Mouse (Mus musculus): Measurements from ENCODE around the gene Abhd6. TPM values are rescaled to one million over a fixed set of nuclear protein-coding genes. Genes with fewer than 3 reads are reported as not detected.
A peak's percentile ranks its signal among the peaks of the same experiment; 100 is the strongest.
"Not testable (repeated sequence)": the region's sequence is repeated elsewhere in the genome, so short reads cannot be mapped to it uniquely, and the experiment has no call there.

Gene Abhd6
- polyA plus RNA-seq, 1 experiment from 2014 or later: 30.2 TPM

DNA sequence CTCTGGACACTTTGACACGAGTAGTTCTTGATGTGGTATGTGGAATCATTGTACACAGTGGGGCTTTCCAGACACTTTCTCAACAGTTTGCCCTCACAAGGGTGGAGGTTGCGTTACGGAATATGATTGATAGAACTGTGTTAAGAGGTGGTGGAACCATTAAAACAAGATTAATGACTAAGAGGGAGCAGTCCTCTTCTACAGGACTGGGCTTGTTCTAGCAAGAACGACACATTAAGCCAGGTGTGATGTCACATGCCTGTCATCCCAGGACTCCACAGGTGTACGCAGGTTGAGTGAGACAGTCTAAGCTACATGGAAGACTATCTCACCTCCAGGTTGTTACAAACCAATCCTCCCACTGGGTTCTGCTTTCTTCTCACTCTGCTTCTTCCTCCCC, 3.3 kb upstream of the Abhd6 start:
- ATAC-seq (ENCODE audit: insufficient number of reproducible peaks, low FRiP score, low TSS enrichment, low read depth): no peak
- H3K27ac ChIP-seq (replicated peaks): peak overlapping the region; percentile 71
- H3K27me3 ChIP-seq: peaks cover 19% of the 10 kb centered on the region; the same call in 1 of the 2 replicates
- H3K36me3 ChIP-seq: no peaks in the 10 kb centered on the region
- H3K4me3 ChIP-seq (replicated peaks): no peak overlapping the region
- 66% methylated on average over 5 of the region's 5 CpGs for WGBS
- peaks cover 20% of the 10 kb centered on the region for H3K4me1 ChIP-seq
- H3K9ac ChIP-seq: no peak overlapping the region
- H3K9me3 ChIP-seq (replicated peaks): no peaks in the 10 kb centered on the region
- H3K4me2 ChIP-seq (replicated peaks): no peak overlapping the region

DNA sequence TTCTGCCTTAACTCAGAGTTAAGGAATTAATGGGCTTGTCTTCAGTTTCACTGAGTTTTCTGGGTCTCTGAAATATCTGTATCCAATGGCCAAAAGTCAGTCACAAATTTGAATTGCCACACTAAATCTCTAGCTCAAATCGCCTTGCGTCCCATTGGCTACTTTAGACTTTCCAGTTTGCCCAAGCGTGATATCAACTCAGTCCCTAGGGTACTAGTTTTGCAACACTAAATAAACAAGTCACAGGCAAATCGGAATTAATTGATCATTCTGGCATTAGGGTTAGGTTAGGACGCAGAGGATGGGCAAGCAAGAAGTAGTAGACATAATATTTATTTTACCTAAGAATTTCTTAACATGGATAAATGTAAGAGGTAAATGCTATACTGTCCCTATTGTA, 2.5 kb upstream of the Abhd6 start:
- no peak overlapping the region for H3K4me3 ChIP-seq (replicated peaks)
- H3K9me3 ChIP-seq (replicated peaks): no peaks in the 10 kb centered on the region
- ATAC-seq (ENCODE audit: insufficient number of reproducible peaks, low FRiP score, low TSS enrichment, low read depth): no peak
- H3K4me2 ChIP-seq (replicated peaks): no peak overlapping the region
- no peak overlapping the region for H3K9ac ChIP-seq
- WGBS: 82% methylated on average over 5 of the region's 5 CpGs
- H3K27me3 ChIP-seq: peaks cover 19% of the 10 kb centered on the region; the same call in 1 of the 2 replicates
- peaks cover 20% of the 10 kb centered on the region for H3K4me1 ChIP-seq
- H3K27ac ChIP-seq (replicated peaks): no peak overlapping the region
- no peaks in the 10 kb centered on the region for H3K36me3 ChIP-seq

DNA sequence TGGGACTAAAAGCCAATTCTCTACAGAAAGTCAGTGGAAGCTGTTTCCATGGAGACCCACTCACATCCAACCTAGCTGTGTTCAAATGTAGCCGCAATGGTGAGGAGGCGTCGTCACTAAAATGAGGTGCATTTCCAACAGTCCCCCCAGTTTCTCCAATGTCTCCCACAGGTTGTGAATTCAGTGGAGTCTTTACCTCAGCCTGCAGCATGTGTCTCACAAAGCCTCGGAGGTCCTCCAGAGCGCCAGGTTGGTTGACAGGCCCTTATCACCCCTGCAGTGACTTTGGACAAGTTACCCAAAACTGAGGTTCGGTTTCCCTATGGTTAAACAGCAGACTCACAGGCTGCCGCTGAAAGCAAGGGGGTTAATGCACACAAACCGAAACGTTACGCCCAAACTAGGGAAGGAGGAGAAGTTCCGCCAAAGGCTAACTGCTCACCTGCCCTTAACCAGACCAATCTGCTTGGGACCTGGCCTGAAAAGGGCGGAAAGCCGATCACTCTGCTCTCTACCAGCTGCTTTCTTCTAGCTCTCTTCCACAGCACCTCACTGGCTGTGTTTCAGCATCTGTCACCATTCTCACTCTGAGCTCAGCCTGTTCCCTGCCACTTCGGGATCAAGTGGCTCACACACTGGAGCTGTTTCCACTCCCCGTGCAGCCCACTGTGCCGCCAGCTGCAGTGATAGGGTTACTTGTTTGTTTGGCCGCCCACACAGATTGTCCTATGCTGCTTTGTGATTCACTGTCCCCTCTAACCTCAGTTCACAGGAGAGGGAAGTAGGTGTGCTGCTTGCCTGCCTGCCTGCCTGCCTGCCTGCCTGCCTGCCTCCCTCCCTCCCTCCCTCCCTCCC, 1.6 kb upstream of the Abhd6 start:
- Histone ChIP-seq H3K4me1 (peaks cover 20% of the 10 kb centered on the region), H3K4me2 (replicated peaks) (no peak overlapping the region), H3K27ac (replicated peaks) (no peak overlapping the region), H3K9me3 (replicated peaks) (no peaks in the 10 kb centered on the region), H3K4me3 (replicated peaks) (no peak overlapping the region), H3K27me3 (peaks cover 19% of the 10 kb centered on the region; the same call in 1 of the 2 replicates), H3K36me3 (no peaks in the 10 kb centered on the region), H3K9ac (no peak overlapping the region)
- WGBS: 29% methylated on average over 17 of the region's 17 CpGs
- no peak for ATAC-seq (ENCODE audit: insufficient number of reproducible peaks, low FRiP score, low TSS enrichment, low read depth)

- Histone ChIP-seq H3K4me1 (peaks cover 22% of the 10 kb centered on the region), H3K4me3 (replicated peaks) (peak overlapping the region; percentile 66), H3K4me2 (replicated peaks) (peak overlapping the region; percentile 77), H3K36me3 (no peaks in the 10 kb centered on the region), H3K9ac (peak overlapping the region; percentile 50), H3K27ac (replicated peaks) (peak overlapping the region; percentile 41; the same call in 1 of the 2 replicates), H3K9me3 (replicated peaks) (no peaks in the 10 kb centered on the region), H3K27me3 (peaks cover 19% of the 10 kb centered on the region; the same call in 1 of the 2 replicates)
- peak; percentile 26 for ATAC-seq (ENCODE audit: insufficient number of reproducible peaks, low FRiP score, low TSS enrichment, low read depth)
- WGBS: under 1% methylated on average over 23 of the region's 23 CpGs
These were observed 480 bp downstream of the Abhd6 start for GRCm38 (mm10) chr14:8003093-8003670.

- H3K27me3 ChIP-seq: peaks cover 19% of the 10 kb centered on the region; the same call in 1 of the 2 replicates
- H3K9ac ChIP-seq: peak overlapping the region; percentile 50; the same call in 1 of the 2 replicates
- H3K4me3 ChIP-seq (replicated peaks): peak overlapping the region; percentile 66
- no peak for ATAC-seq (ENCODE audit: insufficient number of reproducible peaks, low FRiP score, low TSS enrichment, low read depth)
- H3K36me3 ChIP-seq: no peaks in the 10 kb centered on the region
- H3K4me2 ChIP-seq (replicated peaks): peak overlapping the region; percentile 77
- H3K9me3 ChIP-seq (replicated peaks): no peaks in the 10 kb centered on the region
- H3K27ac ChIP-seq (replicated peaks): no peak overlapping the region
- 38% methylated on average over 18 of the region's 18 CpGs for WGBS
- peaks cover 22% of the 10 kb centered on the region for H3K4me1 ChIP-seq
These were observed 1.3 kb downstream of the Abhd6 start for GRCm38 (mm10) chr14:8003727-8004670.

DNA sequence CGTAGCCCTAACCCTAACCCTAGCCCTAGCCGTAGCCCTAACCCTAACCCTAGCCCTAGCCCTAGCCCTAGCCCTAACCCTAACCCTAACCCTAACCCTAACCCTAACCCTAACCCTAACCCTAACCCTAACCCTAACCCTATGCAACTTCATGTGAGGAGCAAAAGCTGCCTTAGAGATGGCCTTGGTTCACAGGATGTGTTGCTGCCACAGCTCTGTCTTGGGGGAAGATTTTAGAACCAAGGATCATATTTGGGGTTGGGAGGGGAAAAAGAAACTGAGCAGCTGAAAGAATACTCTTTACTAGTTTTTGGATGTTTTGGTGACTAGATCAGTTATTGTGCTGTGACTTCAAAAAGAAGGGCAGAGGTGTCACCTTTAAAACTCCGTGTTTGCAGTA, 3.4 kb downstream of the Abhd6 start:
- not testable (repeated sequence) for H3K36me3 ChIP-seq; H3K9ac ChIP-seq; H3K27ac ChIP-seq (replicated peaks); H3K4me2 ChIP-seq (replicated peaks); H3K4me3 ChIP-seq (replicated peaks); ATAC-seq (ENCODE audit: insufficient number of reproducible peaks, low FRiP score, low TSS enrichment, low read depth); H3K9me3 ChIP-seq (replicated peaks); H3K27me3 ChIP-seq
- peaks cover 22% of the 10 kb centered on the region for H3K4me1 ChIP-seq
- WGBS: 60% methylated on average over 3 of the region's 3 CpGs

DNA sequence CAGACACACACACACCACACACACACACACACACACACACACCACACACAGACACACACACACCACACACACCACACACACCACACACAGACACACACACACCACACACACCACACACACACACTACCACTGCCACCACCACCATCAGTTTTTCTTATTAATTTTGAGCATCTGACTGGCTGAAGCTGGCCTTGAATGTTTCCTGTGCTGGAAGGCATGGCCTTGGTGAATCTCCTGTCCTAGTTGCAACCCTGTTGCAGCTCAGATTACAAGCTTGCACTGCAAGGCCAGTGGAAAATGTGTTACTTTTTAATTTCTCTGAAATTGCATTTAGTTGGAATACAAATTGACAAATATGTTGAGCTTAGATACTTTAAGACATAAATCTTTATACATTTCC, 4.4 kb downstream of the Abhd6 start:
- H3K4me2 ChIP-seq (replicated peaks): no peak overlapping the region
- no peaks in the 10 kb centered on the region for H3K9me3 ChIP-seq (replicated peaks)
- H3K9ac ChIP-seq: no peak overlapping the region
- no peak for ATAC-seq (ENCODE audit: insufficient number of reproducible peaks, low FRiP score, low TSS enrichment, low read depth)
- H3K27ac ChIP-seq (replicated peaks): no peak overlapping the region
- no peak overlapping the region for H3K4me3 ChIP-seq (replicated peaks)
- peaks cover 22% of the 10 kb centered on the region for H3K4me1 ChIP-seq
- H3K27me3 ChIP-seq: peaks cover under 1% of the 10 kb centered on the region; the same call in 1 of the 2 replicates
- no peaks in the 10 kb centered on the region for H3K36me3 ChIP-seq

GRCm38 (mm10) chr14:8007486-8007885, 4.8 kb downstream of the Abhd6 start:
- WGBS: 45% methylated on average over 2 of the region's 2 CpGs
- Histone ChIP-seq H3K27ac (replicated peaks) (peak overlapping the region; percentile 36; the same call in 1 of the 2 replicates), H3K4me2 (replicated peaks) (no peak overlapping the region), H3K9me3 (replicated peaks) (no peaks in the 10 kb centered on the region), H3K36me3 (no peaks in the 10 kb centered on the region), H3K27me3 (no peaks in the 10 kb centered on the region), H3K4me3 (replicated peaks) (no peak overlapping the region), H3K4me1 (peaks cover 18% of the 10 kb centered on the region), H3K9ac (no peak overlapping the region)
- no peak for ATAC-seq (ENCODE audit: insufficient number of reproducible peaks, low FRiP score, low TSS enrichment, low read depth)

DNA sequence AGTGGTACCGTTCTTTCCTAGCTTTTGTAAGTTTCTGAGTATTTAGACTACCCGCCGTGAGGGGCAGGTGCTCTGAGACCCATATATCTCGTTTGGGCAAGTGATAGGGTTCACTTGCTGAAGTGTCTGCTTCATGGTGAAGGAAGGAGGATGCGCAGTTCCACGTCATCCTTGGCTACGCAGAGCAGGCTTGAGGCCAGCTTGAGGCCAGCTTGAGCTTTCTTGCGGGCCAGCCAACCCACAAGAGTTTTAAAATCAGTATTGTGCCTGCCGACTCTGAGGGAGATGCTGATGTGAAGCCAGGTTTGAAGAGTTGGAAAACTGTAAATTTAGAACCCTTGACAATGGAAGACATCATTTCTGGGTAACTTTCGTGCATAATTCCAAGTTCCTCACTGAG, 5.2 kb downstream of the Abhd6 start:
- 82% methylated on average over 10 of the region's 10 CpGs for WGBS
- H3K27ac ChIP-seq (replicated peaks): peak overlapping the region; percentile 36; the same call in 1 of the 2 replicates
- no peak for ATAC-seq (ENCODE audit: insufficient number of reproducible peaks, low FRiP score, low TSS enrichment, low read depth)
- peaks cover 21% of the 10 kb centered on the region for H3K4me1 ChIP-seq
- H3K36me3 ChIP-seq: no peaks in the 10 kb centered on the region
- no peak overlapping the region for H3K4me3 ChIP-seq (replicated peaks)
- H3K4me2 ChIP-seq (replicated peaks): no peak overlapping the region
- no peaks in the 10 kb centered on the region for H3K27me3 ChIP-seq
- H3K9ac ChIP-seq: no peak overlapping the region
- no peaks in the 10 kb centered on the region for H3K9me3 ChIP-seq (replicated peaks)

DNA sequence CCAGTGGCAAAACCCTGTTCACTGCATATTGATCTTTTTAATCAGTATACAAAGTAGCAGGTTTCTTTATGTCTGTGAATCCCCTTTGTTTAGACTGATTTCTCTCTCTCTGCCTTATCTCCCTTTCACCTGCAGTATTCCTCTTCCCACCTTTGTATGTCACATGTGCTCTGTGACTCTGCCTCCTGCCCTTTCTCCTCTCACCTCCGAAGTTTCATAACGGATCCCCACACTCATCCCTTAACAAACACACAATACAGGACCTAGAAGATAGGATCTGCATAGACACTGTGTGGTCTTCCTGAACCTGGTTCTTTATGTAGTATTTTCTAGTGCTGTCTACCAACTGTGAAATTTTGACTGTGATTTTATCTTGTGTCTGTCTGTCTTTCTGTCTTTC, 8.6 kb downstream of the Abhd6 start:
- WGBS: 88% methylated on average over 2 of the region's 2 CpGs
- no peak for ATAC-seq (ENCODE audit: insufficient number of reproducible peaks, low FRiP score, low TSS enrichment, low read depth)

DNA sequence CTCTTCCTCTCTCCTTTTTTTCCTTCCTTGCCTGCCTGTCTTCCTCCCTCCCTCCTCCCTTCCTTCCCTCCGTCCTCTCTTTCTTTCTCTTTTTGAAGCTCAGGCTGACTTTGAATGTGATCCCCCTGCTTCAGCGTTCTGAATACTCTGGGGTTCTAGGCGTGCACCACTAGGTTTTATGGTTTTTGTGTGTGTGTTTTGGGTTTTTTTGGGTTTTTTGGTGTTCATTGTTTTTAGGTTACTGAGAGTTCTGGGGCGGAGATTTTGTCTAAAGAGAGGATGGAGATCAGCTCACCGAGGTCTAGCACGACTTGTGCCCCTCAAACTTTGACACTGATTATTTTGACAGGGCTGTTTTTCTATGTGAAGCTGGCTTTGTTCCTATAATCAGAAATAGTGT, 9.2 kb downstream of the Abhd6 start:
- no peak overlapping the region for H3K4me2 ChIP-seq (replicated peaks)
- 71% methylated on average over 6 of the region's 6 CpGs for WGBS
- H3K9ac ChIP-seq: no peak overlapping the region
- no peaks in the 10 kb centered on the region for H3K36me3 ChIP-seq
- no peaks in the 10 kb centered on the region for H3K9me3 ChIP-seq (replicated peaks)
- no peaks in the 10 kb centered on the region for H3K27me3 ChIP-seq
- ATAC-seq (ENCODE audit: insufficient number of reproducible peaks, low FRiP score, low TSS enrichment, low read depth): no peak
- H3K4me1 ChIP-seq: 0 out of 2 replicates have a peak, but pooled peaks cover 11% of the 10 kb centered on the region
- no peak overlapping the region for H3K27ac ChIP-seq (replicated peaks)
- no peak overlapping the region for H3K4me3 ChIP-seq (replicated peaks)

More for the DNA sequence above, 8.6 kb downstream of the Abhd6 start:
- Histone ChIP-seq H3K9ac (no peak overlapping the region), H3K4me1 (0 out of 2 replicates have a peak, but pooled peaks cover 11% of the 10 kb centered on the region), H3K4me2 (replicated peaks) (no peak overlapping the region), H3K4me3 (replicated peaks) (no peak overlapping the region), H3K36me3 (no peaks in the 10 kb centered on the region), H3K9me3 (replicated peaks) (no peaks in the 10 kb centered on the region), H3K27ac (replicated peaks) (no peak overlapping the region), H3K27me3 (no peaks in the 10 kb centered on the region)
